Mouse (Mus musculus): ENCODE results near the gene Mto1.

Gene Mto1

GRCm38 (mm10) chr9:78447973-78448873 lies at the start of gene Mto1, which contains the start of gene Gm17324:
TSS of gene Mto1 (plus strand) at chr9:78448208.
TSS of gene Gm17324 (minus strand) at chr9:78448786.
- DNase-seq (ENCODE audit: extremely low read depth, low read depth): peak; percentile 72

- no peak for DNase-seq (ENCODE audit: extremely low read depth, low read depth)
Measured at GRCm38 (mm10) chr9:78400570-78400969, 47.4 kb upstream of the Mto1 start.

GRCm38 (mm10) chr9:78401596-78401995 lies 46.4 kb upstream of the Mto1 start:
- DNase-seq (ENCODE audit: extremely low read depth, low read depth): no peak

GRCm38 (mm10) chr9:78427362-78427781 lies 20.6 kb upstream of the Mto1 start:
- DNase-seq (ENCODE audit: extremely low read depth, low read depth): no peak

GRCm38 (mm10) chr9:78428185-78428584 lies 19.8 kb upstream of the Mto1 start:
- peak; percentile 85 for DNase-seq (ENCODE audit: extremely low read depth, low read depth)

GRCm38 (mm10) chr9:78428870-78429432 lies 19.1 kb upstream of the Mto1 start:
- DNase-seq (ENCODE audit: extremely low read depth, low read depth): no peak

GRCm38 (mm10) chr9:78429551-78429950 lies 18.5 kb upstream of the Mto1 start:
- no peak for DNase-seq (ENCODE audit: extremely low read depth, low read depth)

- DNase-seq (ENCODE audit: extremely low read depth, low read depth): no peak
Measured at GRCm38 (mm10) chr9:78430486-78430885, 17.5 kb upstream of the Mto1 start.

GRCm38 (mm10) chr9:78432471-78432870 lies 15.5 kb upstream of the Mto1 start:
- no peak for DNase-seq (ENCODE audit: extremely low read depth, low read depth)

- no peak for DNase-seq (ENCODE audit: extremely low read depth, low read depth)
Measured at GRCm38 (mm10) chr9:78439426-78439825, 8.6 kb upstream of the Mto1 start.

GRCm38 (mm10) chr9:78442237-78442578 lies 5.8 kb upstream of the Mto1 start:
- DNase-seq (ENCODE audit: extremely low read depth, low read depth): no peak

- peak; percentile 76 for DNase-seq (ENCODE audit: extremely low read depth, low read depth)
Measured at GRCm38 (mm10) chr9:78442579-78443392, 5.2 kb upstream of the Mto1 start, which contains the start of gene Cgas. TSS of gene Cgas (minus strand) at chr9:78443237.

GRCm38 (mm10) chr9:78447606-78447972 lies 419 bp upstream of the Mto1 start:
- DNase-seq (ENCODE audit: extremely low read depth, low read depth): no peak

GRCm38 (mm10) chr9:78450404-78450803 lies 2.4 kb downstream of the Mto1 start:
- DNase-seq (ENCODE audit: extremely low read depth, low read depth): no peak

- no peak for DNase-seq (ENCODE audit: extremely low read depth, low read depth)
Measured at GRCm38 (mm10) chr9:78451382-78451781, 3.4 kb downstream of the Mto1 start.

- no peak for DNase-seq (ENCODE audit: extremely low read depth, low read depth)
Measured at GRCm38 (mm10) chr9:78457026-78457425, 9.0 kb downstream of the Mto1 start.

GRCm38 (mm10) chr9:78463337-78463736 lies 15.3 kb downstream of the Mto1 start:
- DNase-seq (ENCODE audit: extremely low read depth, low read depth): no peak

GRCm38 (mm10) chr9:78465725-78466124 lies 17.7 kb downstream of the Mto1 start:
- DNase-seq (ENCODE audit: extremely low read depth, low read depth): no peak

- no peak for DNase-seq (ENCODE audit: extremely low read depth, low read depth)
Measured at GRCm38 (mm10) chr9:78473588-78473987, 25.6 kb downstream of the Mto1 start.

- DNase-seq (ENCODE audit: extremely low read depth, low read depth): no peak
Measured at GRCm38 (mm10) chr9:78474270-78474669, 26.3 kb downstream of the Mto1 start.

GRCm38 (mm10) chr9:78474771-78475382 lies 26.9 kb downstream of the Mto1 start:
- no peak for DNase-seq (ENCODE audit: extremely low read depth, low read depth)
